Mouse (Mus musculus) cortical plate, adult 2 months (tissue): ENCODE data around the gene Pcgf2. TPM values are rescaled to one million over a fixed set of nuclear protein-coding genes. Genes with fewer than 3 reads are reported as not detected.

Experiments used
- H3K27ac ChIP-seq: fragments of 200-500 bp; 2 replicates; pipeline ENCODE4 v1.5.1; 2012; ENCODE audit warnings: low read length, control low read depth, inconsistent platforms; ENCODE audit not compliant: insufficient read depth
- H3K4me1 ChIP-seq: fragments of 200-500 bp; 2 replicates; pipeline ENCODE4 v1.6.1; 2011; ENCODE audit warnings: low read length; ENCODE audit not compliant: control insufficient read depth, insufficient read depth
- H3K4me3 ChIP-seq: fragments of 200-500 bp; 2 replicates; pipeline ENCODE4 v1.5.1; 2011; ENCODE audit warnings: mild to moderate bottlenecking, low read length, control low read depth; ENCODE audit not compliant: insufficient read depth
- CTCF ChIP-seq: fragments of 200-500 bp; IDR thresholded peaks from 2 replicates; pipeline ENCODE4 v1.5.1; 2011; ENCODE audit warnings: mild to moderate bottlenecking, control low read depth, low read length; ENCODE audit not compliant: insufficient read depth; ENCODE audit errors: extremely low read depth
- POLR2A ChIP-seq: fragments of 200-500 bp; IDR thresholded peaks from 2 replicates; pipeline ENCODE4 v1.6.1; 2011; ENCODE audit warnings: mild to moderate bottlenecking, low read length, control low read depth; ENCODE audit not compliant: insufficient read depth; ENCODE audit errors: extremely low read depth
- polyA plus RNA-seq: library from polyadenylated mRNA; depleted of rRNA; stranded (reverse); fragments of >200 nt; gene quantifications from 2 replicates; pipeline ENCODE4 v1.2.3, GENCODE M21; 2012

Pcgf2 gene
- polyA plus RNA-seq, 1 experiment = 64.1 TPM

DNA sequence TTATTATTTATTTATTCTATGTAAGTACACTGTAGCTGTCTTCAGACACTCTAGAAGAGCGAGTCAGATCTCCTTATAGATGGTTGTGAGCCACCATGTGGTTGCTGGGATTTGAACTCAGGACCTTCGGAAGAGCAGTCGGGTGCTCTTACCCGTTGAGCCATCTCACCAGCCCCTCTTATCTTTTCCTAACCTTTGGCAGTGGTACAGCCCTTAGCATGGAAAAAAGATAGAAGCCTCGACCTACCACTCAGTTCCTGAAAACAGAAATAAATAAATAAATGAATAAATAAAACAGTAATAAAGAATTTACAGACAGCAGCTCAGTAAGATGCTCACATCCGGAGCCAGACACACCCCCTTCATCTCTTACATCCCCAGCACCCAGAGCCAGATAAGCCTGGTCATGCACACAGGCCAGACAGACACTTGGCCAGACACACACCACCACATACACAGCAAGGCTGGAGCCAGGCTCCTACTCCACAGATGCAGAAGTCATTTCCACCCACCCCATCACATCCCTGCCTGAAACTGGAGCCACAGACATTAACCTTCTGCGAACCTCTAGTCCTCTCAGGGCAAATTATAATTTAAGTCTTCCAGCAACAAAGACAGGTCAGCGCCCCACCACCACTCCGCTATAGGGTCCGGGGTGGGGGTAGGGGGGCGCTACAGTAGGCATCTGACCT is 3.0 kb downstream of the Pcgf2 start:
- no peak overlapping the region for H3K27ac ChIP-seq

DNA sequence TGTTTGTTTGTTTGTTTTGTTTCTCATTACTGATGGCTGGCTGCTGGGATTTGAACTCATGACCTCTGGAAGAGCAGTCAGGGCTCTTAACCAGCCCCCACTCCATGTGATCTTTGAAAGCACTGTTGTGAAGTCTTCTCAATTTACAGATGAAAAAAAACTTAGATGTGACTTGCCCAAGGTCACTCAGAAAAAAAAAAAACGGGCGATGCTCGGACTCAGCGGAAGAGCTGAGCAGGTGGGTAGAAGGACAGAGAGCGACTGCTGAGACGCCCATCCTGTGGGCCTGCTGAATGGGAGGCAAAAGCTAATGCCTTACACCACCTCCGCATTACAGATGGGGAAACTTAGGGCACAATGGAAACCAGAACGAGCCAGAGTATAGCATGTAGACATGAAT is 3.6 kb downstream of the Pcgf2 start:
- no peak overlapping the region for H3K4me3 ChIP-seq
- H3K4me1 ChIP-seq = peaks cover 7% of the 10 kb centered on the region
- no peak overlapping the region for H3K27ac ChIP-seq
- TF ChIP-seq POLR2A (no peak), CTCF (no peak)

More for the DNA sequence above, 3.0 kb downstream of the Pcgf2 start:
- Histone ChIP-seq H3K4me3 (peak overlapping the region; percentile 91; the same call in 1 of the 2 replicates), H3K4me1 (peaks cover 7% of the 10 kb centered on the region)
- no peak for TF ChIP-seq POLR2A
- TF ChIP-seq CTCF = no peak

DNA sequence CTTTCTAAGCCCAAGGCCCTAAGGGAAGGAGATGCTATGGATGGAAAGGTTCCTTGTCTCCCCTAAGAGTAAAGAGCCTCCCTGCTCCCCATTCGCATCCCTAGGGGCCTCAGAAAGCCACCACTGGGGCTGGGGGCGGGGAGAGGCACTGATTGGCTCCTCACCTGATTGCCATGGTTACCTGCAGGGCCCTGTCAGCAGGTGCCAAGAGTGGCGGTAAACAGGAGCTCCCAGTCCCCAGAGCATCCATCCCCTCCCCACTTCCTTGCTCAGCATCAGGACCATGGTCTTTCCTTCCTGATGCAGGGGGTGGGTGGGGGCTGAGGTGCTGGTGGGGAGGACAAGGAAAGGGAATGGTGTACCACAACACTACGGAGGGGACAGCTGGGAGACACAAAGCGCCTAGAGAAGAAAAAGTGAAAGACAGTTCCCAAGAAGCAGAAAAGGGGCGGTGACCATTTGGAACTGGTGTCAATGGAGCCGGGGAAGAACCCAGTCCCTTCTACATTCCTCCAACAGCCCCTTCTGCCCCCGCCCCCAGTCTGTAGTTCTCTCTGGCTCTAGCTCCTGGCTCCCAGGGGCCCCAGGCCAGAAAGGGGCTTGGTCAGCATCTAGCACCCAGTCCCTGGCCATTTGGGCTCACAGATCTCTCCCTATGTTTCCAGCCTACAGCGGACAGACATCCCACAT is 4.4 kb downstream of the Pcgf2 start:
- H3K4me1 ChIP-seq = peaks cover 6% of the 10 kb centered on the region
- no peak overlapping the region for H3K27ac ChIP-seq
- H3K4me3 ChIP-seq = no peak overlapping the region
- no peak for TF ChIP-seq POLR2A
- TF ChIP-seq CTCF = no peak

DNA sequence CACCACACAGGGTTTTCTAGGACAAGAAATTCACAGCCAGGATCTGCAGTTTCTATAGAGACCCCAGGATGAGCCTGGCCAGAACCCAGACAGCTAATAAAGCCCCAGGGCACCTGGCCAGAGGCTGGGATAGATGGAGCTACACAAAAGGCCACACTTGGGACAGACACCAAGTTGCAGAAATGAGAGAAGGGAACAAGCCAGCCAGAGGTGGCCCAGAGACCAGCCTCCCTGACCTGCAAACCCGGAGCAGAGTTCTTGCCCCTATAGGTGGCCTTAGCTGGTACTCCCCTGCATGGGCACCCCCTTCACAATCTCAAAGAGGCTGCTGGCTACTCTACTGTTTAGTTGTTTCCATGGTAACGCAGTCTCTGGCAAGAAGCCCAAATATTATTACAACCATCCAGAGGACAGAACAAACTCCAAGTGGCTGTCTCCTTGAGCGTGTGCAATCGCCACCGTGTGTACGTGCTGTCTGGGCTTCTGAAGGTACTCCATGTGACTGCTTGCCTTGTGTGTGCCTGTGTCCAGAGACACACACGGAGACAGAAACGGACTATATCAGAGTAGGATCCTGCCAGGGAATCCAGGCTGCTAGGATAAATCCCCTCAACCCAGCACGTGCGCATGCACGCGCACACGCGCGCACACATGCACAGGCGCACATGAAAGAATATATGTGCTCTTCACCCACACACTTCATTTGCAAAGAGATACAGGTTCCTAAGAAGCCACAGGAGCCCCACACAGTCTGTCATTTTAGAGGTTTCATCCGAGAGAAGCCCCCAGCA is 5.2 kb downstream of the Pcgf2 start:
- Histone ChIP-seq H3K27ac (no peak overlapping the region), H3K4me1 (peaks cover 5% of the 10 kb centered on the region), H3K4me3 (no peak overlapping the region)
- TF ChIP-seq CTCF (no peak), POLR2A (no peak)

DNA sequence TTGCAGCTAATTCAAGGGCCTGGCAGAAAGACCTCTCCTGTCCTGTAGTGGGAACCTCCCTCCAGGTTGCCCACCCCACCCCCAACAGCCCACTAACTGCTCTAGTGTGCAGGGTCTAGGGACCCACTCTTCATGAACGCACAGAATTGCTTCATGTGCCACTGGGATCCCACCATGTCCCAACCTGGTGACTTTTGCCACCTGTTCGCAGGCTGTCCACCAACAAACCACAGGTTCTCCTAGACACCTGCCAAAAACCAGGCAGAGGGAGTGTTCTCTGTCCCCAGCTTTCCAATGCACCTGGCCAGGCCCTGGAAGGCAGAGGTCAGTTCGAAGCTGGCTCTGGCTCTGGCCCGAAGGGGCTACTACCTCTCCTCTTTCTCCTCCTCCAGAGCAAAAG is 5.9 kb downstream of the Pcgf2 start:
- no peak overlapping the region for H3K27ac ChIP-seq
- peaks cover 5% of the 10 kb centered on the region for H3K4me1 ChIP-seq
- no peak overlapping the region for H3K4me3 ChIP-seq
- TF ChIP-seq POLR2A (no peak), CTCF (no peak)

DNA sequence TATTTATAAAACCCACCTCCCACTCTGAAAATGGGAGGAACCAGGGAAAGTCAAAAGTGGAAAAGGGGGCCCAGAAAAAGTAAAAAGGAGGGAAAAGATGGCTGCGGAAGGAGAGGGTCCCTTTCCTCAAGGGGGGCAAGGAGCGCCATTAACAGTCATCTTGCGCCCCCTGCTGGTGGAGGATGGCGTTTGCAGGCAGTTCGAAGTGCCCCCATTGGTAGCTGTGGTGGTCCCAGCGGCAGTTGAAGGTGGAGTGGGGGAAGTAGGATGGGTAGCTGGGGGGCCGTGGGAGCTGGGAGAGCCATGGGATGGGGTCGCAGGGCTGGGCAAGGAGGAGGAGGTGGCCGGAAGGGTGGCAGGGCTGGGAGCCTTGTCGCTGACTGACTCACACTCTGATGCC is 10.4 kb downstream of the Pcgf2 start:
- peaks cover 4% of the 10 kb centered on the region for H3K4me1 ChIP-seq
- TF ChIP-seq CTCF = peak; percentile 82
- TF ChIP-seq POLR2A = no peak

DNA sequence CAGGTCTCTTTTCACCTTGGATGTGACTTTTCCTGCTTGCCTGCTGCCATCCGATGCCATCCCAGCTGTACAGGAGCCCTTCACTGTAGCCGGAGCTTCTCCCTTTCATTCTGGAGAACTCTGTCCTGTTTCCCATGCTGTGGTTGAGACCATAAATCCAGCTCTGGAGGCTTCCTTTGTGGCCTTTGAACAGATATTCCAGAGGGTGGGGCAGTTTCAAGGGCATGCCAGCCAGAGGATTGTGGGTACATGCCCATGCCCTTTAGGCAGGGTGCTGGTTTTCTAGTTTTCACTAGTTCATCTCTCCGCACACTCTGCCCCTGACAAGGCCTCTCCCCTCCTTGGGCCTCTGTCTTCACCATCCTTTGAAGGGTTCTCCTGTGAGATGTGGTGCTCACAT is 13.2 kb downstream of the Pcgf2 start:
- no peak overlapping the region for H3K27ac ChIP-seq
- peaks cover 4% of the 10 kb centered on the region for H3K4me1 ChIP-seq
- H3K4me3 ChIP-seq = no peak overlapping the region; the same call in 1 of the 2 replicates
- TF ChIP-seq CTCF (no peak), POLR2A (no peak)

More for the DNA sequence above, 10.4 kb downstream of the Pcgf2 start:
- no peak overlapping the region for H3K27ac ChIP-seq
- no peak overlapping the region for H3K4me3 ChIP-seq

DNA sequence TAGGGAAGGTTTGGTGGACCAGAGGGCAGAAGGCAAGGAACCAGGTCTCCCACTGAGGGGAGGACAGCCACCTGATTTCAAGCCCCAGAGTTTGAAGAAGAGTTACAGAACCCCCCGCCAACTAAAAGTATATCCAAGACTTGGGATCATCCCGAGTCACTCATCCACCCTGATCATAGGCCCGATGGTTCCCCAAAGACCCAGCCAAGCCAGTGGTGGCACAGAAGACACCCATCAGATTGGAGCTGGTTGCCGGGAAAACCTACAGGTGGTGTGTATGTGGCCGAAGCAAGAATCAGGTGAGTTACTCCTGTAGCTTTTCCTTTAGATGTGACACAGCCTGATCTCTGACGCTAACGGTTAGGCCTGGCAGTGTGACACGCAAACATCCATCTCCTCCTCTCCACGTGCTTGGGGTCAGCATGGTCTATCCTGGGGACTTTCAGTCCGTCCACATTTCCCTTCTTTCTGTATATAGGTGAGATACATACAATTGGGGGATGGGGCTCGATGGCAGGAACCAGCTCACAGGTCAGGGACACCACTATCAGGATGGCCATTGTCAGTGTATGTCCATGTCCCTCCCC is 13.9 kb downstream of the Pcgf2 start:
- peak overlapping the region; percentile 41 for H3K4me3 ChIP-seq
- TF ChIP-seq POLR2A (no peak), CTCF (no peak)
- H3K4me1 ChIP-seq = peaks cover 4% of the 10 kb centered on the region
- H3K27ac ChIP-seq = no peak overlapping the region

DNA sequence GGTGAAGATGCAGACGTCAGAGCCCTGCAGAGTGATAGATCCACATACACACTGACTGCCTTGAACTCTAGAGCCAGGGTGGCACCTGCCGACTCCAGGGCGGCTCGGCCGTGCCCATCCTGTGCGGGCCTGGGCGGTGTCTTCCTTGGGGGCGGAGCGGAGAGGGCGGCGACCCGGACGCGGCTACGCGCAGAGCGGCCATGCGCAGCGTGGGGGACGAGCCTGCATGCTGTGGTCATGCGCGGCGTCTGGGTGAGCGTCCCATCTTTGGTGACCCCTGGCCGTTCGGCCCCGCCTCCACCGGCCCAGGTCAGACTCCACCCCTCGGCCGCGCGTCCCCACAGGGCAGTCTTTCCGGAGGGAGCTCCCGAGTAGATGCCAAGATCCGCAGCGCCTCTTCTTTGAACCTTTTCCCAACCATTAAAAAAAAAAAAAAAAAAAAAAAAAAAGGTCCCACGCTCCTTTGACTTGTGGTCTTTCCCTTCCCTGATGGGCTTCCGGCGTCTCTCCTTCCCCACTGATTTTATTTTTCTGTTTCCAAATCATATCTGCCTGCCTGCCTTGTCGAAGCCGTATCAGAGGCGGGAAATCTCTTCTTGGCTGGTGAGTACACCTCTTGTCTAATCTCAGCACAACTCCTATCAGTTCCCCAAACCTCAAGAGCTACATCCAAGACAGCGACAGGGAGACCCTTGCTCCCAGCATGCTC is 14.5 kb downstream of the Pcgf2 start, which contains the start of gene Cisd3:
Gene Cisd3, plus strand, starts transcription at position 214 of the 709 bp plus-strand sequence.
- H3K27ac ChIP-seq = peak within 1 kb of the TSS; percentile 15; the same call in 1 of the 2 replicates
- peak within 1 kb of the TSS; percentile 41 for H3K4me3 ChIP-seq
- TF ChIP-seq POLR2A (peak; percentile 46; the same call in 1 of the 2 replicates), CTCF (no peak)
- H3K4me1 ChIP-seq = peaks cover 4% of the 10 kb centered on the region
